Mouse (Mus musculus) hindbrain, embryonic 14.5 days (tissue): ENCODE results near the gene Hnrnpll. TPM values are rescaled to one million over a fixed set of nuclear protein-coding genes. Genes with fewer than 3 reads are reported as not detected.
"Not testable (repeated sequence)": the region's sequence is repeated elsewhere in the genome, so short reads cannot be mapped to it uniquely, and the experiment has no call there.

Source experiments
- ATAC-seq: fragments of 200-750 bp; cut with Nextera tagmentation; 2 replicates; pipeline ENCODE4 v1.8.0; 2017; ENCODE audit warnings: moderate number of reproducible peaks, mild to moderate bottlenecking, moderate TSS enrichment, moderate library complexity; ENCODE audit not compliant: low FRiP score
- DNase-seq: peaks from one replicate; pipeline ENCODE4 v3.0.0-alpha.2; 2015; ENCODE audit warnings: low spot score
- H3K27ac ChIP-seq: fragments of 300-500 bp; sonication (generic); 2 replicates; pipeline ENCODE4 v1.5.1; 2014; ENCODE audit warnings: mild to moderate bottlenecking, moderate library complexity
- H3K27me3 ChIP-seq: fragments of 300-500 bp; sonication (generic); 2 replicates; pipeline ENCODE4 v1.6.1; 2014; ENCODE audit warnings: mild to moderate bottlenecking, low read length, mixed read lengths; ENCODE audit not compliant: control insufficient read depth, insufficient read depth
- H3K36me3 ChIP-seq: fragments of 300-500 bp; sonication (generic); replicated peaks from 2 replicates; pipeline ENCODE4 v1.6.1; 2014; ENCODE audit not compliant: control insufficient read depth, insufficient read depth
- H3K4me1 ChIP-seq: fragments of 300-500 bp; sonication (generic); replicated peaks from 2 replicates; pipeline ENCODE4 v1.6.1; 2014; ENCODE audit warnings: antibody characterized with exemption, low read length, mixed read lengths; ENCODE audit not compliant: control insufficient read depth, insufficient read depth
- H3K4me2 ChIP-seq: fragments of 300-500 bp; sonication (generic); replicated peaks from 2 replicates; pipeline ENCODE4 v1.6.1; 2014; ENCODE audit warnings: mild to moderate bottlenecking, moderate library complexity
- H3K4me3 ChIP-seq: fragments of 300-500 bp; sonication (generic); replicated peaks from 2 replicates; pipeline ENCODE4 v1.5.1; 2014; ENCODE audit warnings: mild to moderate bottlenecking, low read length
- H3K9ac ChIP-seq: fragments of 300-500 bp; sonication (generic); 2 replicates; pipeline ENCODE4 v1.6.1; 2014
- H3K9me3 ChIP-seq: fragments of 300-500 bp; sonication (generic); 2 replicates; pipeline ENCODE4 v1.6.1; 2016; ENCODE audit warnings: low read length; ENCODE audit not compliant: control insufficient read depth
- WGBS: fragments of 180-500 bp; shearing (Covaris S2); extraction: QIAGEN DNeasy Blood & Tissue Kit; methylation state at CpG from one replicate; pipeline ENCODE4 v1.1.7; 2014; 5-methylcytosine and 5-hydroxymethylcytosine counted together
- polyA plus RNA-seq: library from polyadenylated mRNA; unstranded; fragments of >200 nt; fragmentation: Nextera tagmentation; extraction: Ambion mirVana; gene quantifications from 2 replicates; pipeline ENCODE4 v1.2.1, GENCODE M21; 2014

Gene Hnrnpll
- polyA plus RNA-seq, 1 experiment from 2014 or later: 62.7 TPM

- no peak overlapping the region for H3K27ac ChIP-seq
- H3K9me3 ChIP-seq: no peaks in the 10 kb centered on the region
- H3K4me1 ChIP-seq: peaks cover 6% of the 10 kb centered on the region; the same call in 1 of the 2 replicates
- H3K36me3 ChIP-seq: no peaks in the 10 kb centered on the region
- WGBS: 27% methylated on average over 15 of the region's 15 CpGs
- no peaks in the 10 kb centered on the region for H3K27me3 ChIP-seq
- no peak overlapping the region for H3K4me2 ChIP-seq
- no peak overlapping the region for H3K4me3 ChIP-seq
- no peak overlapping the region for H3K9ac ChIP-seq
- DNase-seq: no peak
- no peak for ATAC-seq
Observed at GRCm38 (mm10) chr17:80009926-80010325, 52.2 kb downstream of the Hnrnpll start.

- no peak overlapping the region for H3K4me3 ChIP-seq
- DNase-seq (peak; percentile 76), ATAC-seq (peak; percentile 76)
- H3K27ac ChIP-seq: peak overlapping the region; percentile 50; the same call in 1 of the 2 replicates
- no peak overlapping the region for H3K4me2 ChIP-seq
- WGBS: 30% methylated on average over 5 of the region's 5 CpGs
- no peaks in the 10 kb centered on the region for H3K36me3 ChIP-seq
- H3K4me1 ChIP-seq: peaks cover 6% of the 10 kb centered on the region; the same call in 1 of the 2 replicates
- no peak overlapping the region for H3K9ac ChIP-seq
- H3K9me3 ChIP-seq: no peaks in the 10 kb centered on the region
- no peaks in the 10 kb centered on the region for H3K27me3 ChIP-seq
Observed at GRCm38 (mm10) chr17:80008847-80009246, 53.3 kb downstream of the Hnrnpll start.

- no peaks in the 10 kb centered on the region for H3K27me3 ChIP-seq
- ATAC-seq (no peak), DNase-seq (peak; percentile 60)
- H3K4me2 ChIP-seq: no peak overlapping the region
- H3K9me3 ChIP-seq: no peaks in the 10 kb centered on the region
- no peak overlapping the region for H3K27ac ChIP-seq
- H3K36me3 ChIP-seq: no peaks in the 10 kb centered on the region
- no peak overlapping the region for H3K4me3 ChIP-seq
- H3K4me1 ChIP-seq: peaks cover 6% of the 10 kb centered on the region; the same call in 1 of the 2 replicates
- H3K9ac ChIP-seq: no peak overlapping the region
- WGBS: 50% methylated on average over 17 of the region's 17 CpGs
Observed at GRCm38 (mm10) chr17:80004345-80005239, 57.5 kb downstream of the Hnrnpll start.

DNA sequence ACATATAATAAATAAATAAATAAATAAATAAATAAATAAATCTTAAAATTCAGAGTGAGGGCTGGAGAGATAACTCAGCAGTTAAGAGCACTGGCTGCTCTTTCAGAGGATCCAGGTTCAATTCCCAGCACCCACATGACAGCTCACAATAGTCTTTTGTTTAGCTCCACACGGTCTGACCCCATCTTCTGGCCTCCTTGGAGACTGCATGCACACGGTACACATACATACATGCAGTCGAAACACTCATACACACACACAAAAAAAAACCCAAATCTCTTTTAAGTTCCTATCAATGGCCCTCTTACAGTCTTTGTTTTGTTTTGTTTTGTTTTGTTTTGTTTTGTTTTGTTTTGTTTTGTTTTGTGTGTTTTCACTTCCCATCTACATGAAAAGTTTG is 58.3 kb downstream of the Hnrnpll start:
- H3K4me3 ChIP-seq, DNase-seq, H3K9me3 ChIP-seq, H3K27me3 ChIP-seq, H3K27ac ChIP-seq, H3K4me1 ChIP-seq, ATAC-seq, H3K4me2 ChIP-seq, H3K36me3 ChIP-seq, H3K9ac ChIP-seq: not testable (repeated sequence)
- 88% methylated on average over 3 of the region's 3 CpGs for WGBS

GRCm38 (mm10) chr17:80002385-80002852 is 59.7 kb downstream of the Hnrnpll start:
- Histone ChIP-seq H3K4me1 (no peaks in the 10 kb centered on the region), H3K9me3 (no peaks in the 10 kb centered on the region), H3K27ac (no peak overlapping the region), H3K4me3 (no peak overlapping the region), H3K27me3 (no peaks in the 10 kb centered on the region), H3K4me2 (no peak overlapping the region), H3K9ac (no peak overlapping the region), H3K36me3 (no peaks in the 10 kb centered on the region)
- WGBS: 83% methylated on average over 3 of the region's 3 CpGs
- ATAC-seq: no peak
- DNase-seq: no peak

DNA sequence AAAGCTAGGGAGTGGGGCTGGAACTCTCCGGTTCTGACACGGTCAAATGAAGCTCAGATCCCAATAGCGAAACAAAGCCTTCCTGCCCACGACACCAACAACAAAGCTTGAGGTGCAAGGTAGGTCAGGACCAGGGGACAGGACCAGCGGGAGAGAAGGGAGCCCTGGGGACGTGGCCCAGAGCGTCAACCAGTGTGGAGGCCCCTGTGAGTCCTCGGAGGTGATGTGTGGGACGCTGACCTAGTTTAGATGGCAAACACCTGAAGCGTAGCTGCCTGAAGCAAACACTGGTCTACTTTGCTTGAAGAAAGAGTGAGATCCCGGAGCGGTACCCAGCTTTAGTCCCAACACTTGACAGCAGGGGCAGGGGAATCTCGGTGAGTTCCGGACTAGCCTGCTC is 62.5 kb downstream of the Hnrnpll start:
- Histone ChIP-seq H3K4me3 (no peak overlapping the region), H3K9me3 (no peaks in the 10 kb centered on the region), H3K4me1 (no peaks in the 10 kb centered on the region), H3K4me2 (no peak overlapping the region), H3K27ac (no peak overlapping the region), H3K36me3 (no peaks in the 10 kb centered on the region), H3K9ac (no peak overlapping the region), H3K27me3 (no peaks in the 10 kb centered on the region)
- ATAC-seq: no peak
- 90% methylated on average over 14 of the region's 14 CpGs for WGBS
- DNase-seq: no peak

DNA sequence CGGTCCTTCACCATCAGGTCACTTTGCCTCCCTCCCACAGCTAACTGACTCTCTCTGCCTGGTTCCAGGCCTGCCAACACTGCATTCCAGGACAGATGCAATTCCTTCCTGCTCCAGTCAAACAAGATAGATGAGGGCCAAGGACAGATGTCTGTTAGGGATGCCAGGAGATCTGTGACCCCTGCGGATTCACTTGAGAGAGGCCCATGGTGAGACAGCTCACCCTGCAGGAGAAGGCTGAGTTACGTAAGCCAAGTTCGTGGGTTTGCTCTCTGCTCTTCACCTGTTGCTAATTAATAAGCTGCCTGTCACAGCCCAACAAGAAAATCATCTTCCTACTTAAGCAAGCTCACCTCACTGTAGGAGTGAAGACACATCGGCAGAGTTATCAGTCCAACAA is 63.1 kb downstream of the Hnrnpll start:
- Histone ChIP-seq H3K36me3 (no peaks in the 10 kb centered on the region), H3K4me2 (no peak overlapping the region), H3K9me3 (no peaks in the 10 kb centered on the region), H3K4me3 (no peak overlapping the region), H3K4me1 (no peaks in the 10 kb centered on the region), H3K9ac (no peak overlapping the region), H3K27ac (no peak overlapping the region), H3K27me3 (no peaks in the 10 kb centered on the region)
- DNase-seq (no peak), ATAC-seq (no peak)
- WGBS: 90% methylated on average over 5 of the region's 5 CpGs

GRCm38 (mm10) chr17:79995091-79995691 is 66.9 kb downstream of the Hnrnpll start:
- Histone ChIP-seq H3K4me2 (no peak overlapping the region), H3K9ac (no peak overlapping the region), H3K27me3 (no peaks in the 10 kb centered on the region), H3K9me3 (no peaks in the 10 kb centered on the region), H3K4me3 (no peak overlapping the region), H3K36me3 (no peaks in the 10 kb centered on the region), H3K27ac (no peak overlapping the region), H3K4me1 (no peaks in the 10 kb centered on the region)
- no peak for DNase-seq
- ATAC-seq: no peak
- WGBS: 87% methylated on average over 3 of the region's 3 CpGs

DNA sequence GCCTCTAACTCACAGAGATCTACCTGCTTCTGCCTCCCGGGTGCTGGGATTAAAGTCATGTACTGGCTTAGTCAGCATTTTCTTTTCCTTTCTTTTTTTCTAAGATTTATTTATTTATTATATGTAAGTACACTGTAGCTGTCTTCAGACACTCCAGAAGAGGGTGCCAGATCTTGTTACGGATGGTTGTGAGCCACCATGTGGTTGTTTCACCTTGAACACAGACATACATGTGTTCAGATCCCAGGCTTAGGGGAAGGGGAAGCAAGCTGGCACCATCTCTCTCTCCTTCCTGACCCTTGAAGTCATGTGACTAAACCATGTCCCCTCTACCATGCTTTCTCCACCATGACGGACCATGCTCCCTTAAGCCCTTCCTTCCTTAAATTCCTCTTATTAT is 70.0 kb downstream of the Hnrnpll start:
- H3K4me3 ChIP-seq: no peak overlapping the region
- H3K9ac ChIP-seq: no peak overlapping the region
- no peak for DNase-seq

More for the DNA sequence above, 70.0 kb downstream of the Hnrnpll start:
- H3K27me3 ChIP-seq: no peaks in the 10 kb centered on the region
- no peak overlapping the region for H3K27ac ChIP-seq
- no peak overlapping the region for H3K4me2 ChIP-seq
- no peak for ATAC-seq
- H3K9me3 ChIP-seq: no peaks in the 10 kb centered on the region
- no peaks in the 10 kb centered on the region for H3K36me3 ChIP-seq
- no peaks in the 10 kb centered on the region for H3K4me1 ChIP-seq
- 94% methylated on average over 3 of the region's 3 CpGs for WGBS
